Mouse (Mus musculus) right cerebral cortex, postnatal 10 days (tissue): ENCODE data around the gene Gpc6.

Experiments used
- DNase-seq, 2 experiments: peaks; one replicate each; pipeline ENCODE4 v3.0.0; 2021; ENCODE audit warnings: low spot score in 2 of 2

Gpc6 gene

DNA sequence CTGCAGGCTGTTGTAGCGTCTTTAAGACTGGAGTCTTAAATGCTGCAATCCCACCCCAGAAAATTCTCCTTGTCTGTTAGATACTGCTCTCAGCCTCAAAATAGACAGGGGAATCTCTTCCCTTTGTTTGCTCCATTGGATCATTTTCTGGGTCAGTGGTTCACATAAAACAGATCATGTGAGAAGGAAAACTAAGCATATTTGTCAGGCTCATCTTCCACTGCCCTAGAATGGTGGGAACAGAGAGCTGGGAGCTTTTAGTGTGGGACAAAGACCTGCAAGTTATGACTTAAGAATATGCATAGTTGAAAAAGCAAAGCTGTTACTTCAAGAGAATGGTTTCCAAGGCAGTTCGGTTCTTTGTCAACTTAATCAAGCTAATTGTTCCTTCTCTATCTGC is 136.4 kb downstream of the Gpc6 start:
- no peak for DNase-seq

DNA sequence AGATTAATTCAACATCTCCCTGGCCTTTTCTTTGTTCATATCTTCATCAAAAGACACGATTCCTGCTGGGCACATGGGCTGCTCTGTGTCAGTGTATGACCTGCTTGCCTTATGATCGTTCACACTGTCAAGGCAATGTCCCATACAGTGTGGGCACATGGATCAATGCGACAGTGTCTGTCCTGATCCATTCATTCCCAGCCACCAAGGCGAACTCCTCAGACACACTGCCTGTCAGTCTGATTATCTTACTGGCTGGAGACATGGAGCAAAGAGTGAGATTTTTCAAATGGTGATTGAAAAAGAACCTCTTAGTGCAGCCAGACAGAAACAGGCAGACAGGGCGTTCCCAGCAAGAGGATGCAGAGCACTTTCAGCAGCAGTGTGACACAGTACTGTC is 143.1 kb downstream of the Gpc6 start:
- DNase-seq, result no peak

DNA sequence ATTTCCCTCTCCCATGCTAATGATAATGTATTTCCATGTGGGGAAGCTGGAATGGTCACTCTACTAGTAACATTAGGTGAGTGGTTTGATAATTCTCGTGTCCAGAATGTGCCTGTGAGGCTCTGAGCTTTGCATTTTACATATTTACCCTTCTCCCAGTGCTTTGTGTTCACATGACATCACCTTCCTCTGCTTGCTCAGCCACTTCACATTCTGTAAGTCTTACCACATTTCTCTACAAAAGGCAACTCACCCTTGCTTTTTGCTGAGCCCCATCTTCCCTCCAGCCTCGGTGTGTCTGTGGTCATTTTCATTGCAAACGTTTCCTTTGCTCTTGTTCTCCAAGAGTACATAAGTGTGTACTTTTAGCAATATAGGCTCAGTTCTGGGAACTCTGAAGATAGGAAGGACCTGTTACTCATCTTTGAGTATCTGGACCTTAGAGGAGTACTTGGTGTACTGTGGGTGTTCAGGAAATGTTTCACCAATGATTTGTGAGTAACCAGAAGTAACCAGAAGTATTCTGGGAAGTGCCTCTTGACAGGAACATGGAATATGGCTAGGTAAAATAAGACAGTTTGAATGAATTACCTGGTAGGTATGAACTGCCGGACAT is 145.5 kb downstream of the Gpc6 start:
- no peak for DNase-seq

DNA sequence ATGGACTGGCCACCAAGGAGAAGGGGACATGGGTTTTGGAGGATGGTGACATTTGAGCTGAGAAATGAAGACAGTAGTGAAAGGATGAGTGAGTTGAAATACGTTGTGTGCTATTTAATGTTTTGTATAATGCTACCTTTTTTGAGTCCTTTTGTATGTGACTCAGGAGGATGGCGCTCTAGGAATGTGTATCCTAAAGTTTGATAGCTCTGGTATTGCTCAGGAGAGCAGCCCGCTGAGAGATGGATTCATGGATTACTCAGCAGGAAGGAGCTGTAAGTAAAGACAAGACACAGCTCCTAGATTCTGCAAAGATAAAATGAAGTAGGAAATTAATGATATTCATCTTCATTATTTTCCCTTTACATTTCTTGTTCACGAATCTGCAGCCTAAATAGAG is 168.5 kb downstream of the Gpc6 start:
- DNase-seq, result no peak

DNA sequence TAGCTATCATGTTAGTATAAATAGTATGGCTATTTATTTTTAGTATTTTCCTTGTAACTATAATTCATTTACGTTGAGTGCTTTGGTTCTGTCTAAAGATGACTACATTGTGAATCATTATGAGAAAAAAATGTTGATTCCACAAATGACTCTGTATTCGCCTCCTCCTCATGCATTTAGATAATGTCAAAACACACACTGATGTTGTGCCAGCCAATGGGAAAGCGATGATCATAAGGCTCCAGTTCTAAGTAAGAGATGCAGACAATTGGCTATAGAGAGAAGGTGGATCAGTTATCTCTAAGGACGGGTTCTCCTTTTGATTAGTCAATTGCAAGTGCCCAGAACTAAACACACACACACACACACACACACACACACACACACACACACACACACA is 181.8 kb downstream of the Gpc6 start:
- no peak for DNase-seq

DNA sequence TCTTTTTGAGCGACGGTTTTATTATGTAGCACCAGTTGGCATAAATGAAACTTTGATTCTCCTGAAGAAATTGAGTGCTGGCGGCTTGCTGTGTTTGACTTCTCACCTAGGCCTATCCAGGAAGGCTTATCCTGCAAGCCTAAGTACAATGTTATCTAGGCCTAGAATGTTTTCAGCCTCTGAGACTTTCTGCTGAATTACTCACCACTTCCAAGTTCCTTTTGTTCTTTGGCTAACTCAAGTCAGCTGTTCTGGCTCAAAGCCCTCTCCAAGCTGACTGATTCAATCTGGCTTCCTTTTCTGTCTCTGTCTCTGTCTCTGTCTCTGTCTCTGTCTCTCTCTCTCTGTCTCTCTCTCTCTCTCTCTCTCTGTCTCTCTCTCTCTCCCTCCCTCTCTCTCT is 188.0 kb downstream of the Gpc6 start:
- DNase-seq, result no peak

DNA sequence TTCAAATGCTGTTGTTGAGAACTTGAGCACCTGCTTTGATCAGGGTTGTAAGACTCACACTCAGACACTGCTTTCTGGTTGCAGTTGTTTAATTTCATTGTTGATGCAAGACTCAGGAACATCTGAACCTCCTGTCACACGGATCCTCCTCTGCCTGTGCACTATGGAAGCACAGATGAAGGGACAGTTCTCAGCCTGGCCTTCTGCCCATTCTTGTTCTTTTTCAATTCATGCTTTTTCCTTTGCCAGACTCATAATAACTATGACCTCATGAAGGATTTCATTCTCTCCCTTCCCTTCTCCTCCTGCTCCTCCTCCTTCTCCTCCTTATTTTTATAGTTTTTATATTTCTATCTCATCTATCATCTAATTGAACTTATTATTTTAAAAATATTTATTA is 196.9 kb downstream of the Gpc6 start:
- no peak for DNase-seq

DNA sequence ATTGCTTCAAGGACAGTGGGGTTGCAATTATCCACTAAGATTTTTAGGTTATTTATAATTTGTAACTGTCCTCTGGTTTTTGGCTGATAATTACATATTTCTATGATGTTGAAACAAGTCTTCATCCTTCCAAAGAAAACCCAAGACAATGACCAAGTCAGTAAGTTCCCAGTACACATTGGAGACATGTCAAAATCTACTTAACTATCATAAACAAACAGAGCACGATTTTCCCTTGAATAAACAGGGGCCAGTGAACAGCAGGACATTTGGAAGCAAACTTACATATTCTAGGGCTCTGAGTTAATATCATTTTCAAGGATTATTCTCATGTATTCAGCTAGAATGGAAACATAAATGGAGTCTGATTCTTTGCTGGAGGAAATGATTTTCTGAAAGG is 205.2 kb downstream of the Gpc6 start:
- DNase-seq, result no peak

DNA sequence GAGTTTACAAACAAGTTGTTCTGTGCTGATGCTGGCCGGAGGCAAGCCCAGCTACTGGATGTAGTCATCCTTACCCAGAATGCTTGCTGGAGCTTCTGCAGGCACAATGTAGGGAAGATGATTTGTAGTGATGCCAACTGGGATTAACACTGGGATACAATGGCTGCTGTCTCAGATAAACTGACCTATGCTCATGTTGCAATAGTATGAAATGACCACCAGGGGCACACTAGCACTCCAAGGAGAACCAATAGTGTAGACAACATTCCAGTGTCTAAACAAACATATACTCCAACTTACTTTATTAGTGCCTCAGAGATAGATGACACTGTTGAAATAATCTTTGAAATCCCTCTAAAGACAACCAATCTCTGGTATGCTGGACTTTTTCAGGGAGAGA is 206.2 kb downstream of the Gpc6 start:
- no peak for DNase-seq

DNA sequence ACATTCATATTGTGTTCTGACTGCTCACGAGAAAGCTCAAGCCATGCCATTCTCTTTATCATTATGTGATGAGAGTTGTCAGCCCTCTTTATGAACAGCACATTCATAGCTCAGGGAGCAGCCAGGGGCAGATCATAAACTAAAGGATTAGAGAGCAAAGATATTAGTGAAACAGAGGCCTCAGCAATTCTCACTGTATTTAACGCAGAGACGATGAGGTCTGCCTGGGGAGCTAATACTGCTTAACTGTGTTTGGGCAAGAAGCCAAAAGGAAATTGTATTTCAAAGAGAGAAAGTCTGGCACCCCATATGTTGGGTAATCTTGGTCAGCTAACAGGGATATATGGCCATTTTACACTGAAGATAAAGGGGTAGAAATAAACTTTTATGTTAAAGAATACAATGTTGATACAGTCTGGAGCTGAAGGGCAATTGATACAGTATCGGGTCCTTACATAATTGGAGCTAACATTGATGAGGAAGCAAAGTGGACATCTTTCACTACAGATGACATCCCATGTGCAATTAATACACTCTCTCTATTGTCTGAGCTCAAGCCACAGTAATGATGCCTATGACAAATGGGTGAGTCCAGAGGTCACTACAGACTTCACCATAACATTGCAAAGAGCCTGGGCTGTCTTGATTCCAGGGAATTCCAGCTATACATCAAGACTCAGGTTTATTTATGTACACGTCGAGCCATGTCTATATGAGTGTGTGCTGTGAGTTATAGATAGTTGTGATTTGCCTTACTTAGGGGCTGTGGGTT is 216.1 kb downstream of the Gpc6 start:
- DNase-seq, result no peak

DNA sequence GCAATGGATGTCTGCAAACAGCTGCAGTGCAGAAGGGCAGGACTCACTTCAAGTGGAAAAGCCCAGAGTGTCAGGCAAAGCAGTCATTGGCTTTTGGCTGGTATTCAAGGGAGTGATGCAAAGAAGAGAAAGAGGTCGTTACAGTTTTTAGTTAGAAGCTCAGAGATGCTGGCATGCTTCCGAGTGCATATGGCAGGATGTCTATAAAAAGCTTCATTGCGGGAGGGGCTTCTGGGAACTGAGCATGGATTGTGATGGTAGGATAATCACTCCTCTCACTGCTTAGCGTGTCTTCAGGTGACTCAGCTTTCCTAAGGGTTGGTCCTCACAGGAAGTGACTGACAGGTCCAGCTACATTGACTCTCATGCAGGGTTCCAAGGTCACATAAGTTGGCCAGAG is 221.0 kb downstream of the Gpc6 start:
- DNase-seq, result peak; percentile 61 to 75

DNA sequence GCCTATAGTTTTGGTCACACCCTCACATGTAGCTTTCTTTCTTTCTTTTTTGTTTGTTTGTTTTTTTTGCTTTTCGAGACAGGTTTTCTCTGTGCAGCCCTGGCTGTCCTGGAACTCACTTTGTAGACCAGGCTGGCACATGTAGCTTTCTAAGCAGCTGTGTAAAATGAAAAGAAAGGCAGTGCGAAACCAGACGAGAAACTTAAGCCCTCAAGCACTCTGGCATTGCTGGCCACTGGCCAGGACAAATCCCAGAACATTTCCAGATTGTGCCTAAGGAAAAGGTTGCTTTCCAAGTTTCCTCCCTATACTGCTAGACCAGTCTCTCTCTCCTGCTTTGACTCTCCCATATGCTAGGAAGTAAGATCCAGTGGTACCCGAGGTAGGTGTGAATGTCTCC is 221.6 kb downstream of the Gpc6 start:
- DNase-seq, result no peak

DNA sequence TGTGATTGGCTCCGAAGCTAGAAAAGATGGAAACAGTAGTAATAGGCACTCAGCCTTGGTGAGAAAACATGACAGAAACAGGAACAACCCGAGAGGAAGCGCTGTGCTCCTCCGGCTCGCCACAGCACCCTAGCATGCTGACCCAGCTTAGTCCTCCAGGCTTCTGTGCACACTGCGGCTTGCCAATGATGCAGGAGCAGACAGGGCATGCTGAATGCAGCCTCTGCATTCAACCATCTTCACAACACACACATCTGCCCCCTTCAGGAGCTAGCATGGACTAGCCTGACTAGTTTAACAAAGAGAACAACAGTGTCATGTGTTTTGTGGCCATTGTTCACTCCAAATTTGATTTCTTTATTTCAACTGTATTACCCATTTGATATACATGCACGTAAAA is 226.5 kb downstream of the Gpc6 start:
- DNase-seq, result no peak

DNA sequence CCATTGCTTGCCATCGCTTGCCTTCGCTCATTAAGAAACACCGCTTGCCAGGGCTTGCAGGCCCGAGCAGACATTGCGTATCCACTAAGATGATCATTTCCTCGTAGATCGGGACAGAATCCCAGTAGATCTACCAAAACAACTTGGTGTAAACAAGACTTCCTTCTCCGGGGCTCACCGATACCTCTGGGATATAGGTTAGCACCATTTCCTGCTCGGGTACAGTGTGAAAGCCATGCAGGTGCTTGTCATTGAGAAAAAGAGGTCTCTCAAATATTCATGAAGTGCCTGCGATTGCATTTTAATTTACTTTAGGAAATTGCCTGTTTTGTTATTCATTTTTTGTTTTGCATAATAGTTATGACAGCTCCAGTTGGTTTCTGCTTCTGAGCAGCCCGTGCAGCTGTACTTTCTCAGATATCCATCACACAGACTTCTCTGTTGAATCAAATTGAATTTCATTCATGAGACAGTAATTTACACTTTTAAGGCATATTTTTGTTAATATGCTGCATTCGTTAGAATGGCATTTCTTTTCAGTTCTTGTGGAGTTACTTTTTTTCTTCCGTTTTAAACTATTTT is 230.9 kb downstream of the Gpc6 start:
- no peak for DNase-seq

DNA sequence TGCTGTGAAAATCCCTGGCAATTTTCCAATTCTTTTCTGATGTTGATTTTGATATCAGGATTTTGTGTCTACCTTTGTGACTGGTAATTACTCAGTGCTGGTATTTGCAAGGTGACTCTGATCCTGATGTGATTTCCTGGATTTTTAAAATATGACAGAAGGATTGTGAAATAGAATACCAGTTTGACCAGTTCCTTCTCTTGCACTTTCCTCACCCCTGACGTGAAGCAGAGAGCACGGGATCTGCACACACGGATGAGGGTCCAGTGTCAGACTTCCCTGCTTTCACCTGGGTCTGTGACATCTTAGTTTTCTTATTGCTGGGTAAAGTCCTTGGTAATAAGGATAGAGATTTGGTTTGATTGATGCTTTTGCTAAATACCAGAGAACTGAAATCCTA is 232.3 kb downstream of the Gpc6 start:
- DNase-seq, result no peak

DNA sequence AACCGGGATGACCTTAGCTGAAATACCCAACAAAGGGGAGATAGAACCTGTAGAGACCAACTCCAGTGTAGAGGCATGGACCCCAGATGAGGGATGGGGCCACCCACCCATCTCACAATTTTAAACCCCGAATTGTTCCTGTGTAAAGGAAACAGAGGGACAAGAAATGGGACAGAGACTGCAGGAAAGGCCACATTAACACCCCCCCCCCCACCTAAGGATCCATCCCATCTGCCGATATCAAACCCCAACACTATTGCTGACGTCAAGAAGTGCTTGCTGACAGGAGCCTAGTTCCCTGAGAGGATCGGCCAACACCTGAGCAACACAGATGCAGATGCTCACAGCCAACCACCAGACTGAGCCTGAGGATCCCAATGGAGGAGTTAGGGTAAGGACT is 241.2 kb downstream of the Gpc6 start:
- DNase-seq, result no peak

DNA sequence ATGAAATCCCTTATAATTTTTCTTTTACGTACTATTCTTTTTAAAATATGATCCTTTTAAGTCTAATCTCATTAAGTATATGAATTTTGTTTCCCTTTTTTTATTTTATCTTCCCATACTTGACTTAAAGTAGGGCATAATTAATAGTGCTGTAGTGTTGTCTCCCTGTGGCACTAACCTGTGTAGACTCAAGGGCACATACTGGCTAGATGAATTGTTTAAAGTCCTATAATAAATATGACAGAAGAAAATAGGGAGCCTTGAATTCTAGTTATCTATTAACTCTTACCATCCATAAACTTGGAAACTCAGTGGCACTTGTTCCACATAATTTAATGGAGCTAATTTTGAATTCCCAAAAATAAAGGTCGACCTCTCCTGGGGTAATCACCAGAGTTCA is 268.2 kb downstream of the Gpc6 start:
- DNase-seq, result no peak

DNA sequence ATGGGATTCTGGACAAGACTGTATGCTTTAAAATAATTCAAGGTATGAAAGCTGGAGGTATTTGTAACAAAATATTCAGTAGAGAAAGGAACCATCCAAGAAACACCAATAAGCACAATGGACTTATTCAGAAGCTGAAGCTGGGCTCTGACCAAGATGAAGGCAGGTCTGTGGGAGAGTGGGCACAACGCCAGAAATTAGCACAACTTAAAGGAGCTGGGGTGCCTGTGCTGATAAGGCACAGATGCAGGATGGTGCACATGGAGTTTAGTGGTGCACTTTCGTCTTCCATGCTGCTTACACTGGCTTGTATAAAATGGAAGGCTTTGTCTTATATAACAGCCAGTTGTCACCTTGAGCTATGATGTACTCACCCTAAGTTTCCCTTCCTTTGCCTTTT is 276.9 kb downstream of the Gpc6 start:
- DNase-seq, result peak; percentile 30 to 32

DNA sequence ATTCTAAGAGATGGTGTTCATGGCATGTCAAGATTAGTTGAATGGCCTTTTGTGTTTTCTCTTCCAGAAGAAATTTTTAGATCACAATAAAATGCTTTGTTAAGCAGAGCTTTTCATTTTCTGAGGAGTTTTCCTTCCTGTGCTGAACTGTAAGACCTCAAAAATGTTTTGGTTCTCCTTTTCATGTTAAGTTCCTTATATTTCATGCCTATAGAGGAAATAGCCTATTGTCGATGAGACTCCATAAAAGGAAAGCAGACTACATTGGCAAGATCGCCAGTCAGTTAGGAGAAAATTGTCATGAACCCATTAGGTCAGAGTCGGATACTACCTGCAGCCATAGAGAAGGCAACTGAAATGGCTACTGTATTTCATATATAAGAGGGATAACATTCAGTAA is 278.8 kb downstream of the Gpc6 start:
- DNase-seq, result no peak

DNA sequence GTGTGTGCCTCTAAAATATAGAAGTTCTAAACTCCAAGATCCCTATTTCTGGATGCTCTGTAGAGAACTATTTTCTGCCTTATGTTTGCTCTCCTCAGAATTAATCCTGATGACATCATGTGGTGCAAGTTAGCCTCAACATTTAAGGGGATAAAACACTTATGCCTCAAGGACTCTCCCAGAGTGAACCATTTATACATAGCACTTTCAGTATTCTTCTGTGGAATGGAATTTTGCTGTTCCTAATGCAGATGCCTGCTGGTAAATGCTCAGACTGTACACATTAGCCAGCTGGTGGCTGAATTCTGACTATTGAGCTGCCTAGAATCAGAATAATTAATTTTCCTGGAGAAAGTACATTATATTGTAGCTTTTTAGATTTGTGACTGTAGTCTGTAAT is 289.3 kb downstream of the Gpc6 start:
- no peak for DNase-seq

DNA sequence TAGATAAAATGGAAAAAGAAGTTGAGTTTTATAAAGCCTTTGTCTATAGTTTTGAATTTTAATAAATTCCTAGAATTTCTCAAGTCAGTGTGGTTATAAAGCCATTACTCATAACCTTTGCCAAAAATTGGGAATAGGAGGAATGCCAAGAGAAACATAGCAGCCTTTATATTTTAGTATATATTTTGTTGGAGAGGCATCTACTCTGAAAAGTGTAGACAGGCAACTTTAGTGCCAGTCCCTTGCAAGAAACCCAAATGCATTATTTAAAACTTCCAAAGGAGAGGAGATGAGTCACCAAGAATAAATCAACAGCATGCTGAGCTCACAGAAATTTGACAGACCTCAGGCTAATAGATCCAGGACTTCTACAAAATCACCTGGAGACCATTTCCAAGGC is 301.8 kb downstream of the Gpc6 start:
- DNase-seq, result no peak

DNA sequence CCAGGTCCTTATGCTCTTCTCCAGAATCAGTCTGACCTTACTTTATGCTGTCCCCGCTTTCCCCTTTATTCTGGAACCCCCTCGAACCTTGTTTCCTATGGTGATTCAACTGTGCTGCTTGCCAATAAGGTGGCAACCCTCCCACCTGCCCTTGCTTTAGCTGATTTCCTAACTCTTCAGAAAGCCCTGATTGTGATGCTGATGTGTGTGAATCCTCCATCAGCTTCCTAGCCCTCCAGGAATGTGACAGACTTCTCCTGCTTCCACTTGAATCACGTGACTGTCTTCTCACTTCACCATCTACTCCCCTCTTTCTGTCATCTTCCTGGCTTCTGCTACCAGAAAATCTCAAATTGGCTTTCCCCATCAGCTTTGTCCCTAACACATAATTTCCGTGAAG is 305.4 kb downstream of the Gpc6 start:
- no peak for DNase-seq

DNA sequence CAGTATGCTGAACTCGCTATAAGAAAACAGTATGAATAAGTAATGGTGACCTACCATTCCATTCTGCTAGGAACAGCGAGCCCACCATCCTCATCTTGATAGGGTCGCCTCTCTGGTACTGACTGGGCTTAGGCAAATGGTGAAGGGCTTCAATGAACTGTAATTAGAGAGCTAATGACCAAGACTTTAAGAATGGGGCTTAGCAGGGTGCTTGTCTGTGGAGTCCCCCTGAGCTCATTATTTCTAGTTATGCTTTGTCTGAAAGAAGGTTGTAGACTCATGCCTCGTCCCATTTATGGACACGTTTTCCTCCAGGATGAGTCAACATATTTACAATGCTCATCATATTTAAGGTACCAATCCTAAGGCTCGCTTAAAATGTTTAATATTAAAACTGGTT is 313.1 kb downstream of the Gpc6 start:
- no peak for DNase-seq
